Mouse (Mus musculus): Measurements from ENCODE around the gene Tbc1d10a.

Tbc1d10a gene

GRCm38 (mm10) chr11:4238167-4238566, 51.6 kb downstream of the Tbc1d10a start:
- no peak for DNase-seq (ENCODE audit: low spot score)

GRCm38 (mm10) chr11:4239691-4240090, 53.1 kb downstream of the Tbc1d10a start:
- no peak for DNase-seq (ENCODE audit: low spot score)

- no peak for DNase-seq (ENCODE audit: low spot score)
These were observed 53.6 kb downstream of the Tbc1d10a start for GRCm38 (mm10) chr11:4240151-4240550.

DNA sequence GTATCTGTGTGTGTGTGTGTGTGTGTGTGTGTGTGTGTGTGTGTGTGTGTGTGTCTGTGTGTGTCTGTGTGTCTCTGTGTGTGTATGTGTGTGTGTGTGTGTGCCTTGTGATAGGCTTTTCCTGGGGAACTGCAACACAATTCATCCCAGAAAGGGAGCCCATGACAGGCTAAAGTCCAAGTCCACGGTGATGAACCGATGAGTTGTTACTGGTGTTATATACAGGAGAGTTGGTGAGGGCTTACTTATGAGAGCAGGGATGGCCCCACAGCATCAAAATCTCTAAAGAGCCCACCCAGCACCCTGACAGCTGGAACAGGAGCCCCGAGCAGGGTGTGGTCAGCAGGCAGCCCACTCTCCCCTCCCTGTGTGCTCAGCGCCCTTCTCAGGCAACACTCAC, 54.6 kb downstream of the Tbc1d10a start:
- no peak for DNase-seq (ENCODE audit: low spot score)

- no peak for DNase-seq (ENCODE audit: low spot score)
These were observed 59.5 kb downstream of the Tbc1d10a start for GRCm38 (mm10) chr11:4246126-4246525.

DNA sequence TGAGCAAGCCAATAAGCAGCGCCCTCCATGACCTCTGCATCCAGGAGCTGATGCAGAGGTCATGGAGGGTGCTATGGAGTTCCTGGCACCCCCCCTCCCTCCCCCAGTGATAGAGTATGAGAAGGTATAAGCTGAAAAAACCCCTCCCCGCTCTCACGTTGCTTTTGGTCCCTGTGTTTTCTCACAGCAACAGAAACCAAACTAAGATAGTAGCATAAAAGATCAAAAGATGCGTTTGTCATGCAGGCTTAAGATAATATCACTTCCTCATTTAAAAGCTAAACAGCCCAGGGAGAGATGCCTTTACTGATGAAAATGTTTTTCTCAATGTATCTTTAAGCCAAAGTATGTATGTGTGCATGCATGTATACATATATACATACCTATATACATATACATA, 60.0 kb downstream of the Tbc1d10a start:
- DNase-seq (ENCODE audit: low spot score): no peak

- no peak for DNase-seq (ENCODE audit: low spot score)
These were observed 60.8 kb downstream of the Tbc1d10a start for GRCm38 (mm10) chr11:4247201-4247959.

DNA sequence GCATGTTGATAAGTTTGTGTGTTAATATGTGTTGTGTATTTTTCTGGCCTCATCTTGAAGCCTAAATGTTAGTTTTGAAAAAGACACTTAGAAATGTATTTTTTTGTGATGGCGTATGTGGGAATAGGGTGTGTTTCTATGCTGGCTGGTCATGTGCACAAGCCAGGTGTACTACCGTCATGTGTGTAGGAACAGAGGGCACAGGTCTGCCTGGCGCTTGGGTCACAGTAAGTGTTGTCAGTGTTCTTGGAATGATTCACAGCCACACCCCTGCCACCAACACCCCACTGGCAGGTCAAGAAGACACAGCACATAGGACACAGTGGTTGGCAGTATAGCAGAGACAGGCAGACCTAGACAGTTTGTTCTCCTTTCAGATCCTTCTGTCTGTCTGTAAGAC, 62.6 kb downstream of the Tbc1d10a start:
- no peak for DNase-seq (ENCODE audit: low spot score)

- DNase-seq (ENCODE audit: low spot score): no peak
These were observed 63.7 kb downstream of the Tbc1d10a start for GRCm38 (mm10) chr11:4250290-4250689.

DNA sequence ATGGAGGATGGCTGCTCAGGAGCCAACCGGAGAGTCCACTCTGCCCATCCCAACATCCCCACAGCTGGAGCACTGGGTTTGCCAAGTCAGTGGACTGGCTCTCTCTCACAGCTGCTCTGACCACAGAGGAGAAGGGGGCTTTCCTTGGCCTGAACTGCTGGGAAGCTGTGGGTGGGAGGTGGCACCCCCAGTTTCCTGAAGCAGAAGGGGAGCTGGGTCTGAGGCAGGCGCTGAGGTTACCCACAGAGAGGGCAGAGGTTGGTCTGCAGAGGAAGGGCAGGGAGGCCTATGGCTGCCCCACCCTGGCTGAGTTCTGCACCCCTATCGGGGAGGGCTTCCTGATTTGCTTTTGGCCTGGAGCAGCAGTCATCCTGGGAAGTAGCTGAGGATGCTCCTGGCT, 64.8 kb downstream of the Tbc1d10a start:
- DNase-seq (ENCODE audit: low spot score): no peak

DNA sequence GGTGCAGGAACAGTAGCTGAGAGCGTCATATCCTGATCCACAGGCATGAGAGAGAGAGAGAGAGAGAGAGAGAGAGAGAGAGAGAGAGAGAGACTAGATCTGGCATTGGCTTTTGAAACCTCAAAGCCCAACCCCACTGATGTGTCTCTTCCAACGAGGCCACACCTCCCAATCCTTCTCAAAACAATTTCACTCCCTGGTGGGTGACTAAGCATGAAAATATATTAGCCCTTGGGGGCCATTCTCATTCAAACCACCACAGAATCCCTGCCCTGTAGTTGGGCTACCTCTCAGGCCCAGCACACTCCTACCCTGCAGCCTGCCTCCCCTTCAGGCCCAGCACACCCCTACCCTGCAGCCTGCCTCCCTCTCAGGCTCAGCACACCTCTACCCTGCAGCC, 66.3 kb downstream of the Tbc1d10a start:
- no peak for DNase-seq (ENCODE audit: low spot score)

DNA sequence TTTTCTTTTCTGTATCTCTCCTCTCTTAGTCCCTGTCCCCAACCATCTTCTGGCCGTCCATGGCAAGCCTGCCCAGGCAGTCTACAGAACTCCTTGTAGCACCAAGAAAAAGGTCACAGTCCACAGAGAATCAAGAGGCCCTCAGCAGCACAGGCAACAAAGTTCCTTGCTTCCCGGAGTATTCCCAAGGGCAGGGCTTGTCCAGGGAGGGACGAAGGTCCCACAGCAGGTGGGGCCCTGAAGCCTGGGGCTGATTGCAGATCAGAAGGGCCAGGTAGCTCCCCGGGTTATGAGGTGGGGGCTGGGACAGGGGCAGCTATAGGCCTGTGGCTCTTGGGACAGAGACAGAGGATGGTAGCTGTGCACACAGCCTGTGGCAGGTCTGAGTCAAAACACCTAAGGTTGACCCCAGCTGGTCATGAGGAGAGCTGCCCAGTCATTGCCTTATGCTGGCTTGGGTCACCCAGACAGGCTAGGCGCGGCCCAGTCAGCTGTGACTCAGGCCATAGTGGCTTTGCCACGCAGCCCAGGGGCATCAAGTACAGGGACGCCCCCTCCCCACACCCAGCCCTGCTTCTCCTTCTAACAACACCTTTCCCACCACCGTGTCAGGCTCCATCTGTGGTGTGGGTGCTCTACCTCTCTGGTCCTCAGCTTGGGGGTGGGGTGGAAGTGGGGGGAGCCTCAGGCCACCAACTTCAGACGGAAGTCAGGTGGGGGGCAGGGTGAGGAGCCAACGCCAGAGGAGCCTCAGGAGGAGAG, 70.4 kb downstream of the Tbc1d10a start, which contains the start of gene Lif:
Gene Lif (plus strand): TSS at position 712 of the 762 bp plus-strand sequence.
- no peak for DNase-seq (ENCODE audit: low spot score)

GRCm38 (mm10) chr11:4257756-4258155, 71.2 kb downstream of the Tbc1d10a start:
- DNase-seq (ENCODE audit: low spot score): no peak

GRCm38 (mm10) chr11:4258657-4259082, 72.1 kb downstream of the Tbc1d10a start:
- peak; percentile 51 for DNase-seq (ENCODE audit: low spot score)

DNA sequence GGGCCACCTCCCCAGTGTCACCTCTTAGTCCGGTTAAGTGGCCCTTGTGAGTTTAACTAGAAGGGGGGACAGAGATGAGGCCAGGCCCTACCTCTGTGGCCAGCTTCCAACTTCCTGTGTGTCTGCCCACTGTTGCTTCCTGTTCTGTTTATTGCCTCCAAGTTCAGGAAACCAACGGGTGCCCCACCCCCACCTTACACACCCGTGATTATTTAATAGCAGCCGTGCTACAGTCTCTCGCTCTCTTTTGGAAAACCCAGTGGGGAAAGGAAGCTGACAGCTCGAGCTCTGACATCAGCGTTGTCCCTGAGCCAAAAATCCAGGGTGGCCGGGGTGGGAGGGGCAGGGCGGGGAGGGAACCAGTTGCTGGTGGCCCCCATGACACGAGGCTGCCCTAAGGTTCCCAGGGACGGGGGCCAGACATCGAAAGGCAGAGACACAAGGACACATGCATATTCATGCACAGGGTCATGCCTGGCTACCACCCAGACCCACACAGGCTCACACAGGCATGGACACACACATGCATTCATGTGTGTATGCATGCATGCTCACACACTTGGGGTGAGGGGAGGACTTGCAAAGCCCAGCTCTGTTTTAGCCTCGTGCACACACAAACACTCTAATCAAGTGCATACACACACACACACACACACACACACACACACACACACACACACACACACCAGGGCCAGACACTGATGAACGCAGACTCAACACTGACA, 74.0 kb downstream of the Tbc1d10a start:
- no peak for DNase-seq (ENCODE audit: low spot score)

DNA sequence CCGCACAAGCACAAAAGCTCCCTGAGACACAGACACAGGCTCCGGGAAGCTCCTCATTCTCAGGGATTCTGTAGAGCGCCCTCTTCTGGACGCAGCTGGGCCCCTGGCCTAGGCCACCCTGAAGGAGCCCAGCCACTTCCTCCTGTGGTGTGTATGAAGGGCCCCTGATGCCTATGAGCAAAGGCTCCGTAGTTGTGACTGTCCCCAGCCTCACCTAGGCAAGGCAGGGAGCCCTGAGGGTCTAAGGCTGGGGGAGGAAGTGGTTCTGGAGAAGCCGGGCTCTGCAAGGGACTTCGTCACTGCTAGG, 74.6 kb downstream of the Tbc1d10a start:
- no peak for DNase-seq (ENCODE audit: low spot score)

GRCm38 (mm10) chr11:4261969-4262368, 75.4 kb downstream of the Tbc1d10a start:
- DNase-seq (ENCODE audit: low spot score): no peak

- no peak for DNase-seq (ENCODE audit: low spot score)
These were observed 76.3 kb downstream of the Tbc1d10a start for GRCm38 (mm10) chr11:4262847-4263246.

DNA sequence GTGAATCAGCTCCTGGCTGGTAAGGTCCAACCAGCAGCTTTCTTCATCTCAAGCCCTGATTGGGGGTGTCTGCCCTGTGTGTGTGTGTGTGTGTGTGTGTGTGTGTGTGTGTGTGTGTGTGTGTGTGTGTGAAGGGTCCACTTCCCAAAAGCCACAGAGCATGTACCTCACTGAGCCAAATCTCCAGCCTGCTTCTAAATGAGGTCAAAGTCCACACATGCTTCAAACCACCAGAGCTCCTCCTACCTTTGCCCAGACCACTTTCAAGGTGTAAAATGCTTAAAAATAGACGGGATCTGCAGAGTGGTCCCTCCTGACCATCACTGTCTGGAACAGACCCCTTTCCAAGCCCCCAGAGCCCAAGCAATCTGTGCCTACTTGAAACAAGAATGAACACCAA, 76.7 kb downstream of the Tbc1d10a start:
- DNase-seq (ENCODE audit: low spot score): no peak

- DNase-seq (ENCODE audit: low spot score): no peak
These were observed 77.5 kb downstream of the Tbc1d10a start for GRCm38 (mm10) chr11:4264066-4264465.
